Mouse (Mus musculus) T-helper 17 cell (primary cell): ENCODE data around the gene Vmn1r100.

Experiments
- in situ Hi-C, 2 experiments: fragments of 300-600 bp; cut with MboI, MseI; formaldehyde crosslinking; loops; 1 replicate in 1 of 2; 2 replicates in 1 of 2; pipeline ENCODE4 v1.15.1; 2025; ENCODE audit warnings: high pct_unique_total_duplicates in 2 of 2

The Vmn1r100 gene

DNA sequence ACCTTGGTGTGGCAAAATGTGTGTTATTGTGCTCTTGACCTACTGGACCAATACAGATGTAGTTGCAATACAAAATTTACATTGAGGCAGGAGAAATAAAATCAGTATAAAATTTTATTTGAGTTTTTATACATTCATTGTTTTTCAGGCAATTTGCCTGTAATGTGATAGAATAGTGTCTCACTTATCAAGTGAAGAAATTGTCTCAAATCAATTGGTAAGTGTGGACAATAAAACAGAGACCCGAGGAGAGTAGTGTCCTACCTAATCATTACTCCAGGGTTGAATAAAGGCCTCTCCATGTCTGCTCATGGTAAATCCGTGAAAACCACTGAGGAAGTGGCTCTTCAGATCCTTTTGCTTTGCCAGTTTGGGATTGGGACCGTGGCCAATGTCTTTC is at the start of gene Vmn1r100:
Vmn1r100 (plus strand) TSS at position 301 of the 400 bp plus-strand sequence.
- in situ Hi-C loops, result loop anchor here in 1 of 2 experiments (25.0 kb wide), 1 partner anchor 845 kb away; the partner anchor contains the start of genes Vmn1r124 and Vmn1r125

DNA sequence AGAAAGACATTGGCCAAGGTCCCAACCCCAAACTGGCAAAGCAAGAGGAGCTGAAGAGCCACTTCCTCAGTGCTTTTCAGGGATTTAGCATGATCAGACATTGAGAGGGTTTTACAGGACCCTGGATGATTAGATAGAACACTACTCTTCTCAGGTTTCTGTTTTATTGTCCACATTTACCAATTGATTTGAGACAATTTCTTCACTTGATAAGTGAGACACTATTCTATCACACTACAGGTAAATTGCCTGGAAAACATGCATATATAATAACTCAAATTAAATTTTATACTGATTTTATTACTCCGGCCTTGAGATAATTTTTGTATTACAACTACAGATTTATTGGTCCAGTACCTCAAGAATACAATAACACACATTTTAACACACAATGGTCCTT is 42.4 kb upstream of the Vmn1r100 start, which contains the start of gene Gm5728:
Gm5728 (minus strand) TSS at position 101 of the 400 bp plus-strand sequence.
- in situ Hi-C loops, result loop anchor here in 1 of 2 experiments (10.0 kb wide), 1 partner anchor 679 kb away; the partner anchor contains the start of gene Vmn1r120

DNA sequence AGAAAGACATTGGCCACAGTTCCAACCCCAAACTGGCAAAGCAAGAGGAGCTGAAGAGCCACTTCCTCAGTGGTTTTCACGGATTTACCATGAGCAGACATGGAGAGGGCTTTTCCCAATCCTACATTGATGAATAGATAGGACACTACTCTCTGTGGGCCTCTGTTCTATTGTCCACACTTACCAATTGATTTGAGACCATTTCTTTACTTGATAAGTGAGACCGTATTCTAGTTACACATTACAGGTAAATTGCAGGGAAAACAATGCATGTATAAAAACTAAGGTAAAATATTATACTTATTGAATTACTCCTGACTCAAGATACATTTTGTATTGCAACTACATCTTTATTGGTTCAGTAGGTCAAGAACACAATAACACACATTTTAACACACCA is 24.8 kb downstream of the Vmn1r100 start, which contains the start of gene Vmn1r101:
Vmn1r101 (minus strand) TSS at position 101 of the 400 bp plus-strand sequence.
- in situ Hi-C loops, result loop anchor here (5.0 to 25.0 kb wide), 2 partner anchors 345 to 1995 kb away; partner anchors contain the start of genes Vmn1r149 (in 2 of the 2) and Vmn1r113 (in 1 of the 2)
